ENCODE assay signal across 8 mouse cellular contexts in genomic region chr3:95819351-95819985, GRCm38 (mm10). TPM values are rescaled to one million over a fixed set of nuclear protein-coding genes. Genes with fewer than 3 reads are reported as not detected.
DNase-seq lines count a peak whose midpoint lies in the region; ATAC-seq lines count a peak whose summit lies in the region.

No protein-coding gene starts in this region.

- H3K9ac ChIP-seq in hindbrain, embryonic 15.5 days: peak overlapping the region; percentile 50

- H3K27ac ChIP-seq in hindbrain, embryonic 15.5 days (replicated peaks): peak overlapping the region; percentile 99

- WGBS in hindbrain, embryonic 15.5 days: under 1% methylated on average over 49 of the region's 49 CpGs

- peak; percentile 96 for ATAC-seq in hindbrain, embryonic 15.5 days (ENCODE audit: low FRiP score, low read depth)

- no peaks in the 10 kb centered on the region for H3K36me3 ChIP-seq in hindbrain, embryonic 15.5 days

- H3K4me2 ChIP-seq in hindbrain, embryonic 15.5 days: peak overlapping the region; percentile 68

- peaks cover 36% of the 10 kb centered on the region for H3K4me1 ChIP-seq in hindbrain, embryonic 15.5 days (replicated peaks)

- DNase-seq in T-cell, adult 2 months (ENCODE audit: low spot score): peak; percentile 100
- DNase-seq in cerebellum, postnatal 36 days: peak; percentile 100
- peak; percentile 99 for DNase-seq in frontal cortex, postnatal 36 days (ENCODE audit: low spot score in 2 of 2)
- DNase-seq in left cerebral cortex, adult 11 months (ENCODE audit: low spot score): peak; percentile 99
- DNase-seq in lung, postnatal 4 days: peak; percentile 100
- DNase-seq in retina, postnatal 7 days (ENCODE audit: low read depth, low spot score): peak; percentile 99
- peak; percentile 88 for DNase-seq in urinary bladder, adult 2 months (ENCODE audit: low spot score)

- no peaks in the 10 kb centered on the region for H3K9me3 ChIP-seq in hindbrain, embryonic 15.5 days

- H3K27me3 ChIP-seq in hindbrain, embryonic 15.5 days: no peaks in the 10 kb centered on the region

- H3K4me3 ChIP-seq in hindbrain, embryonic 15.5 days: peak overlapping the region; percentile 83

RNA-seq across cellular contexts. Expression of gene Rprd2, which starts 0.8 kb away (rescaled TPM):
- polyA plus RNA-seq in hindbrain, embryonic 15.5 days (2015; fragmentation: Nextera tagmentation; extraction: Ambion mirVana): 21.7 and 22.5 TPM in 2 replicates
- polyA plus RNA-seq in urinary bladder, adult 2 months (2012; rRNA removed): 17.7 and 20.2 TPM in 2 replicates

RNA-seq across cellular contexts. Expression of gene Prpf3, which starts 36.2 kb away (rescaled TPM):
- polyA plus RNA-seq in hindbrain, embryonic 15.5 days (2015; fragmentation: Nextera tagmentation; extraction: Ambion mirVana): 32.5 and 34.6 TPM in 2 replicates
- 26.6 and 29.7 TPM in 2 replicates for polyA plus RNA-seq in urinary bladder, adult 2 months (2012; rRNA removed)

RNA-seq across cellular contexts. Expression of gene Mrps21, which starts 51.9 kb away (rescaled TPM):
- 277 and 287 TPM in 2 replicates for polyA plus RNA-seq in hindbrain, embryonic 15.5 days (2015; fragmentation: Nextera tagmentation; extraction: Ambion mirVana)
- 245 and 291 TPM in 2 replicates for polyA plus RNA-seq in urinary bladder, adult 2 months (2012; rRNA removed)

RNA-seq across cellular contexts. Expression of gene Tars2, which starts 59.5 kb away (rescaled TPM):
- polyA plus RNA-seq in hindbrain, embryonic 15.5 days (2015; fragmentation: Nextera tagmentation; extraction: Ambion mirVana): 47.9 and 48.2 TPM in 2 replicates
- polyA plus RNA-seq in urinary bladder, adult 2 months (2012; rRNA removed): 32.5 and 37.6 TPM in 2 replicates

Comparison
In these comparisons a context has a peak if more than half of its experiments do, and no peak if none do; other contexts are left out.
1. Peak in every context shown above with its lines: DNase-seq, ATAC-seq, H3K4me3 ChIP-seq and H3K27ac ChIP-seq.